In the genomic region with DNA sequence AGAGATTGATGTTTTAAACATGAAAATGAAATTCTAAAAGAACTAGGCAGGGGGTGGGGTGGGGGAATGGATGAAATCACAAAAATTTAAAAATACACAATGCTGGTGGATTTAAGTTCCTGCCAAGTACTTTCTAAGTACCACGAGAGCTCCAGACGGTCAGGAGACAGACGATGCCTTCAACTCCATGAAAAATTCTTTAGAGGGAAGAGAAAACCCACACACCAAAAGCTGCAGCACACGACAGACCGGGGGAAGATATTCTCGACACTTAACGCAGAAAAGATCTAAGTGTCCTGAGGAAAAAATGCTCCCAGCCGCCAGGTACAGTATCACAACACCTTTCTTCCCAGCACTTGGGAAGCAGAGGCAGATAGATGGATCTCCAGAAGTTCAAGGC, we compare ENCODE assay signal across 25 mouse cellular contexts.
DNase-seq lines count a peak whose midpoint lies in the region; ATAC-seq and TF ChIP-seq lines count a peak whose summit lies in the region.
"Had no signal": no experiment of that assay in that cellular context is flagged by ENCODE, and none has a peak within 500 bp of the region (broad histone marks: within the 10 kb centered on the region; RNA-seq: fewer than 3 reads in every experiment).

No protein-coding gene starts in this region.

- DNase-seq in forebrain, postnatal 0 days: peak; percentile 50
- peak; percentile 51 for DNase-seq in layer of hippocampus, adult 9-11 months
- no peak for DNase-seq in layer of hippocampus, adult 9-10 months (ENCODE audit: low spot score)
- DNase-seq in left cerebral cortex, postnatal 14 days (ENCODE audit: low spot score in 2 of 2): peak; percentile 54 to 82
- DNase-seq in telencephalon, adult 2 months (ENCODE audit: low read depth, low spot score): peak; percentile 94
- DNase-seq in gastrocnemius, adult 18-20 months (ENCODE audit: low spot score): no peak
- DNase-seq: adrenal gland, postnatal 14 days; cerebellum, adult 9-10 months; gastrocnemius, postnatal 10 days; heart, adult 11 months; kidney, adult 9 months; kidney, postnatal 14 days; liver, postnatal 0 days; thymus, postnatal 25 days had no signal

- no peak overlapping the region for H3K9ac ChIP-seq in forebrain, postnatal 0 days
- H3K9ac ChIP-seq in forebrain, embryonic 16.5 days (replicated peaks; ENCODE audit: low read depth, low read length): no peak overlapping the region
- H3K9ac ChIP-seq: forebrain, embryonic 13.5 days; hindbrain, embryonic 15.5 days; limb, embryonic 12.5 days; liver, postnatal 0 days; neural tube, embryonic 13.5 days had no signal

- TF ChIP-seq CTCF in forebrain, postnatal 0 days (IDR thresholded peaks at IDR 0.05; ENCODE audit: low read depth): no peak

- no peak overlapping the region for H3K27ac ChIP-seq in forebrain, postnatal 0 days (ENCODE audit: low read depth, low read length)
- no peak overlapping the region for H3K27ac ChIP-seq in forebrain, embryonic 16.5 days (ENCODE audit: low read length)
- H3K27ac ChIP-seq: forebrain, embryonic 13.5 days; hindbrain, embryonic 15.5 days; limb, embryonic 12.5 days; midbrain, embryonic 10.5 days; neural tube, embryonic 13.5 days had no signal

- H3K4me3 ChIP-seq in forebrain, postnatal 0 days (ENCODE audit: low read depth, low read length): no peak overlapping the region
- H3K4me3 ChIP-seq in forebrain, embryonic 16.5 days (replicated peaks; ENCODE audit: low read length): no peak overlapping the region
- H3K4me3 ChIP-seq: forebrain, embryonic 13.5 days; hindbrain, embryonic 15.5 days; limb, embryonic 12.5 days; midbrain, embryonic 10.5 days; myocyte; neural tube, embryonic 13.5 days had no signal

- H3K27me3 ChIP-seq in forebrain, postnatal 0 days (ENCODE audit: insufficient read depth, low read length): no peaks in the 10 kb centered on the region
- no peaks in the 10 kb centered on the region for H3K27me3 ChIP-seq in forebrain, embryonic 16.5 days (replicated peaks; ENCODE audit: control insufficient read depth, insufficient read depth, low read length)
- H3K27me3 ChIP-seq: neural tube, embryonic 13.5 days had no signal

- H3K4me2 ChIP-seq in forebrain, postnatal 0 days (ENCODE audit: low read depth): no peak overlapping the region
- H3K4me2 ChIP-seq in forebrain, embryonic 16.5 days (ENCODE audit: low read length): no peak overlapping the region
- H3K4me2 ChIP-seq: forebrain, embryonic 13.5 days; heart, embryonic 11.5 days; hindbrain, embryonic 15.5 days; limb, embryonic 12.5 days; liver, embryonic 11.5 days; neural tube, embryonic 13.5 days had no signal

- H3K9me3 ChIP-seq in forebrain, postnatal 0 days (ENCODE audit: low read length): no peaks in the 10 kb centered on the region
- no peaks in the 10 kb centered on the region for H3K9me3 ChIP-seq in forebrain, embryonic 16.5 days (ENCODE audit: control insufficient read depth, low read length)
- H3K9me3 ChIP-seq: forebrain, embryonic 13.5 days; hindbrain, embryonic 15.5 days; limb, embryonic 12.5 days; midbrain, embryonic 10.5 days; neural tube, embryonic 13.5 days had no signal

- H3K36me3 ChIP-seq in forebrain, postnatal 0 days (ENCODE audit: insufficient read depth): no peaks in the 10 kb centered on the region
- no peaks in the 10 kb centered on the region for H3K36me3 ChIP-seq in forebrain, embryonic 16.5 days (ENCODE audit: control insufficient read depth, insufficient read depth)
- H3K36me3 ChIP-seq: hindbrain, embryonic 15.5 days; limb, embryonic 12.5 days; midbrain, embryonic 10.5 days; neural tube, embryonic 13.5 days had no signal

- ATAC-seq in forebrain, postnatal 0 days: peak; percentile 38; the same call in 1 of the 2 replicates
- no peak for ATAC-seq in forebrain, embryonic 16.5 days
- ATAC-seq: forebrain, embryonic 13.5 days; liver, postnatal 0 days; lung, postnatal 0 days; midbrain, embryonic 16.5 days had no signal

- intact Hi-C loops in left cerebral cortex, postnatal 14 days (cut with DNase I): loop anchor here (1.0 to 2.0 kb wide), 2 partner anchors 21 to 118 kb away; partner anchors contain the start of gene Sdk2

- H3K4me1 ChIP-seq in forebrain, postnatal 0 days (ENCODE audit: insufficient read depth): peaks cover 14% of the 10 kb centered on the region; the same call in 1 of the 2 replicates
- peaks cover 26% of the 10 kb centered on the region for H3K4me1 ChIP-seq in forebrain, embryonic 16.5 days (replicated peaks; ENCODE audit: control insufficient read depth, insufficient read depth, low read length)

- 66% methylated on average over 8 of the region's 8 CpGs for WGBS in forebrain, postnatal 0 days
- WGBS in forebrain, embryonic 16.5 days: 76% methylated on average over 8 of the region's 8 CpGs

Comparison
In these comparisons a context has a peak if more than half of its experiments do, and no peak if none do; other contexts are left out.
1. DNase-seq: peak in forebrain, postnatal 0 days (single experiment), layer of hippocampus, adult 9-11 months (single experiment), left cerebral cortex, postnatal 14 days (2 of 2) and telencephalon, adult 2 months (single experiment); none in layer of hippocampus, adult 9-10 months (single experiment) and gastrocnemius, adult 18-20 months (single experiment).